Mouse (Mus musculus): ENCODE measurements around the gene Serpina3b.

- TF ChIP-seq CTCF (IDR thresholded peaks at IDR 0.05; ENCODE audit: low read depth, low read length): no peak
- no peak for TF ChIP-seq POLR2A (IDR thresholded peaks at IDR 0.05; ENCODE audit: insufficient read depth, low read length)
- no peak for TF ChIP-seq EP300 (IDR thresholded peaks at IDR 0.05; ENCODE audit: insufficient read depth, low read depth, low read length)
These were observed 12.8 kb downstream of the Serpina3b start for GRCm38 (mm10) chr12:104140543-104141103.
